Mouse (Mus musculus): ENCODE data around the gene Msrb1. TPM values are rescaled to one million over a fixed set of nuclear protein-coding genes. Genes with fewer than 3 reads are reported as not detected.

Gene Msrb1
- polyA plus RNA-seq, 1 experiment from 2014 or later: 19.4 TPM

GRCm38 (mm10) chr17:24734513-24734912 lies 1.9 kb upstream of the Msrb1 start:
- peaks cover 16% of the 10 kb centered on the region for H3K4me1 ChIP-seq (replicated peaks)
- ATAC-seq (ENCODE audit: low FRiP score, low read depth): no peak
- no peaks in the 10 kb centered on the region for H3K36me3 ChIP-seq
- H3K27me3 ChIP-seq: no peaks in the 10 kb centered on the region
- no peak overlapping the region for H3K27ac ChIP-seq (replicated peaks)
- H3K4me2 ChIP-seq: no peak overlapping the region
- H3K9ac ChIP-seq: no peak overlapping the region
- no peak overlapping the region for H3K4me3 ChIP-seq
- WGBS: 97% methylated on average over 1 of the region's 1 CpGs
- H3K9me3 ChIP-seq: no peaks in the 10 kb centered on the region

- Histone ChIP-seq H3K4me3 (no peak overlapping the region), H3K27ac (replicated peaks) (no peak overlapping the region), H3K9me3 (no peaks in the 10 kb centered on the region), H3K36me3 (no peaks in the 10 kb centered on the region), H3K4me2 (no peak overlapping the region), H3K4me1 (replicated peaks) (peaks cover 16% of the 10 kb centered on the region), H3K9ac (no peak overlapping the region), H3K27me3 (no peaks in the 10 kb centered on the region)
- WGBS: 84% methylated on average over 7 of the region's 7 CpGs
- no peak for ATAC-seq (ENCODE audit: low FRiP score, low read depth)
Observed at GRCm38 (mm10) chr17:24735446-24735845, 996 bp upstream of the Msrb1 start.

- H3K4me1 ChIP-seq (replicated peaks): peaks cover 16% of the 10 kb centered on the region
- H3K9me3 ChIP-seq: no peaks in the 10 kb centered on the region
- H3K36me3 ChIP-seq: no peaks in the 10 kb centered on the region
- no peak for ATAC-seq (ENCODE audit: low FRiP score, low read depth)
- H3K27ac ChIP-seq (replicated peaks): no peak overlapping the region
- peak overlapping the region; percentile 67 for H3K9ac ChIP-seq
- no peaks in the 10 kb centered on the region for H3K27me3 ChIP-seq
- peak overlapping the region; percentile 95 for H3K4me2 ChIP-seq
- H3K4me3 ChIP-seq: peak overlapping the region; percentile 60
- 19% methylated on average over 8 of the region's 8 CpGs for WGBS
Observed at GRCm38 (mm10) chr17:24737135-24737810, 831 bp downstream of the Msrb1 start.

GRCm38 (mm10) chr17:24738238-24738637 lies 1.8 kb downstream of the Msrb1 start:
- Histone ChIP-seq H3K9me3 (no peaks in the 10 kb centered on the region), H3K4me2 (no peak overlapping the region), H3K4me1 (replicated peaks) (peaks cover 16% of the 10 kb centered on the region), H3K36me3 (no peaks in the 10 kb centered on the region), H3K27ac (replicated peaks) (no peak overlapping the region), H3K4me3 (no peak overlapping the region), H3K9ac (no peak overlapping the region), H3K27me3 (no peaks in the 10 kb centered on the region)
- 81% methylated on average over 4 of the region's 4 CpGs for WGBS
- ATAC-seq (ENCODE audit: low FRiP score, low read depth): no peak

GRCm38 (mm10) chr17:24739926-24740325 lies 3.5 kb downstream of the Msrb1 start:
- Histone ChIP-seq H3K4me2 (no peak overlapping the region), H3K27ac (replicated peaks) (no peak overlapping the region), H3K36me3 (no peaks in the 10 kb centered on the region), H3K9ac (no peak overlapping the region), H3K9me3 (no peaks in the 10 kb centered on the region), H3K27me3 (no peaks in the 10 kb centered on the region), H3K4me3 (no peak overlapping the region), H3K4me1 (replicated peaks) (peaks cover 16% of the 10 kb centered on the region)
- no peak for ATAC-seq (ENCODE audit: low FRiP score, low read depth)
- 86% methylated on average over 8 of the region's 8 CpGs for WGBS

GRCm38 (mm10) chr17:24742307-24742706 lies 5.9 kb downstream of the Msrb1 start:
- Histone ChIP-seq H3K27ac (replicated peaks) (no peak overlapping the region), H3K9me3 (no peaks in the 10 kb centered on the region), H3K36me3 (no peaks in the 10 kb centered on the region), H3K4me2 (no peak overlapping the region), H3K9ac (no peak overlapping the region), H3K4me3 (no peak overlapping the region), H3K4me1 (replicated peaks) (peaks cover 2% of the 10 kb centered on the region; the same call in 1 of the 2 replicates), H3K27me3 (peaks cover 4% of the 10 kb centered on the region; the same call in 1 of the 2 replicates)
- WGBS: 77% methylated on average over 8 of the region's 8 CpGs
- no peak for ATAC-seq (ENCODE audit: low FRiP score, low read depth)

GRCm38 (mm10) chr17:24743896-24744295 lies 7.5 kb downstream of the Msrb1 start:
- H3K27ac ChIP-seq (replicated peaks): no peak overlapping the region
- no peaks in the 10 kb centered on the region for H3K36me3 ChIP-seq
- 0 out of 2 replicates have a peak, but pooled peaks cover 2% of the 10 kb centered on the region for H3K4me1 ChIP-seq (replicated peaks)
- no peak overlapping the region for H3K4me2 ChIP-seq
- H3K27me3 ChIP-seq: peaks cover 8% of the 10 kb centered on the region
- WGBS: 77% methylated on average over 5 of the region's 5 CpGs
- no peak for ATAC-seq (ENCODE audit: low FRiP score, low read depth)
- no peaks in the 10 kb centered on the region for H3K9me3 ChIP-seq
- no peak overlapping the region for H3K4me3 ChIP-seq
- H3K9ac ChIP-seq: no peak overlapping the region

- H3K27me3 ChIP-seq: peaks cover 13% of the 10 kb centered on the region
- WGBS: 64% methylated on average over 3 of the region's 3 CpGs
- H3K9ac ChIP-seq: no peak overlapping the region
- H3K27ac ChIP-seq (replicated peaks): no peak overlapping the region
- no peaks in the 10 kb centered on the region for H3K9me3 ChIP-seq
- H3K4me3 ChIP-seq: no peak overlapping the region
- H3K4me1 ChIP-seq (replicated peaks): 0 out of 2 replicates have a peak, but pooled peaks cover 2% of the 10 kb centered on the region
- H3K4me2 ChIP-seq: no peak overlapping the region
- no peaks in the 10 kb centered on the region for H3K36me3 ChIP-seq
- ATAC-seq (ENCODE audit: low FRiP score, low read depth): no peak
Observed at GRCm38 (mm10) chr17:24744381-24744780, 7.9 kb downstream of the Msrb1 start.

GRCm38 (mm10) chr17:24745526-24746497 lies 9.4 kb downstream of the Msrb1 start:
- H3K4me1 ChIP-seq (replicated peaks): 0 out of 2 replicates have a peak, but pooled peaks cover 2% of the 10 kb centered on the region
- WGBS: 17% methylated on average over 7 of the region's 7 CpGs
- peaks cover 24% of the 10 kb centered on the region for H3K27me3 ChIP-seq
- H3K9ac ChIP-seq: no peak overlapping the region
- H3K36me3 ChIP-seq: no peaks in the 10 kb centered on the region
- no peaks in the 10 kb centered on the region for H3K9me3 ChIP-seq
- no peak overlapping the region for H3K4me2 ChIP-seq
- no peak overlapping the region for H3K4me3 ChIP-seq
- peak; percentile 86 for ATAC-seq (ENCODE audit: low FRiP score, low read depth)
- H3K27ac ChIP-seq (replicated peaks): no peak overlapping the region

- Histone ChIP-seq H3K27me3 (peaks cover 35% of the 10 kb centered on the region), H3K9ac (no peak overlapping the region), H3K4me3 (no peak overlapping the region), H3K4me1 (replicated peaks) (0 out of 2 replicates have a peak, but pooled peaks cover 2% of the 10 kb centered on the region), H3K36me3 (no peaks in the 10 kb centered on the region), H3K9me3 (no peaks in the 10 kb centered on the region), H3K27ac (replicated peaks) (no peak overlapping the region), H3K4me2 (no peak overlapping the region)
- WGBS: 50% methylated on average over 4 of the region's 4 CpGs
- no peak for ATAC-seq (ENCODE audit: low FRiP score, low read depth)
Observed at GRCm38 (mm10) chr17:24746986-24747385, 10.5 kb downstream of the Msrb1 start.

- no peak for ATAC-seq (ENCODE audit: low FRiP score, low read depth)
- no peaks in the 10 kb centered on the region for H3K36me3 ChIP-seq
- WGBS: 29% methylated on average over 4 of the region's 4 CpGs
- peaks cover 13% of the 10 kb centered on the region for H3K4me1 ChIP-seq (replicated peaks)
- no peak overlapping the region for H3K9ac ChIP-seq
- no peak overlapping the region for H3K4me2 ChIP-seq
- no peak overlapping the region for H3K27ac ChIP-seq (replicated peaks)
- H3K9me3 ChIP-seq: no peaks in the 10 kb centered on the region
- peaks cover 72% of the 10 kb centered on the region for H3K27me3 ChIP-seq
- no peak overlapping the region for H3K4me3 ChIP-seq
Observed at GRCm38 (mm10) chr17:24751528-24751927, 15.1 kb downstream of the Msrb1 start.

Data from hindbrain, embryonic 15.5 days (tissue).